Mouse (Mus musculus): ENCODE results near the gene Wdhd1.
A peak's percentile ranks its signal among the peaks of the same experiment; 100 is the strongest.

Gene Wdhd1

DNA sequence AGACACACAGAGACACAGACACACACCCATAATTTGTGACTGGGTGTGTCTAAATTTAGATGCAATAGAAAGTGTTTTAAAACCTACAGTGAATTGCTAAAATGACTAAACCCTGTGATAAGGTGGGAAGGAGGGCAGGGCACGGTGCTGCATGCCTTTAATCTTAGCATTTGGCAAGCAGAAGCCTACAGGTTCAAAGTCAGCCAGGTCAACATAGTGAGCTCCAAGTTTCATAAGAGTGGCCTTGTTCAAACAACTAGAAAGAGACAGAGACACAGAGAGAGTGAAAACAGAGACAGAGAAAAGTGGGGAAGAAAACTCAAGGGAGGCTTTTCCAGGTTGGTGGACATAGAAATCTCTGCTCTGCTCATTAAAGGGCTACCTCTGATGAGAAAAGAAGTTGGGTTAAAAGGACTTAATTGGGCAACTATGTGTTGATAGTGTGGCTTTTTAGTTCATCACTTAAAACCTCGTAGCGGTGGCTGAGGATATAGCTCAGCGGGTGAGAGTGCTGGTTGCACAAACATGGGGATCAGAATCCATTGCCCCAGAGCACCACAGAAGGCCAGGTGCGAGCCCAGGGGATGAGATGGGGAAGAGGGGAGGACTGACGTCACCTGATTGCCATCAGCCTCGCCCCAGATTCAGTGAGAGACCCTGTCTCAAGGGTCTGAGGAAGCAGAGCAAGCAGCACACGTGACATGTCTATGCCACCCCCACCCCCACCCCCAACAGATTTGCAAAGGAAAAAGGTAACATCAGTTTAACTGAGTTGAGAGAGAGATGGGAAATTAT lies 56.2 kb downstream of the Wdhd1 start:
- DNase-seq: no peak

DNA sequence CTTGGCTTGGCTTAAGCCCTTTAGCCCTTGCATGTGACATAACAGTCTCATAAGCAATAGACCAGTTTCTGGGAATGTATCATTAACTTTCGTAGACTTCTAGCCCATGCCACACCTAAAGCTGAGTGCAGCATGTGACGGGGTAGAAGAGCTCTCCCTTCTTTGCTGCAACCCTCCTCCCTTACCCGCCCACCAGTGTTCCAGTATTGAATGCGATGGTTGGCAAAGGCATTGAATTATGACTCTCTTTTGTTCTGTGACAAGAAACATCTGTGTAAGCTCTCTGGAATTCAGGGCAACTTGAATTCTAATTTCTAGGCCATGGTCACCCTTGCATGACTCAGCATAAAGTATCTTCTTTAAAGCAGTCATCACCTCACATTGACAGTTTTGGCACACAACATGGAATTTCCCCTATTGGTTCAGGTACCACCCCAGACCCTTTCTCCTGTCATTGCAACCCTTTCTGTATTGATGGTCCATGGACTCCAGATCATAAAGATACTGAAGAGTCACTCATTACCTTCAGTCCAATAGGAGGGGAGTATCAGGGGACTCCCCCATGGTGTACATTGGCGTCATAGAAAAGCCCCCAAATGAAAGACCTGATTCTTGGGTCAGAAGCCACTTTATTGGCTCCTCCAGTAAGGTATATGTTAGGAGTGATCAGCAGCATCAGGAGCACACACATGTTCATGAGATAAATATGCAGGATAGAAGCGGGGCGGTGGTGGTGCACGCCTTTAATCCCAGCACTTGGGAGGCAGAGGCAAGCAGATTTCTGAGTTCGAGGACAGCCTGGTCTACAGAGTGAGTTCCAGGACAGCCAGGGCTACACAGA lies 57.7 kb downstream of the Wdhd1 start:
- peak; percentile 22 for DNase-seq

DNA sequence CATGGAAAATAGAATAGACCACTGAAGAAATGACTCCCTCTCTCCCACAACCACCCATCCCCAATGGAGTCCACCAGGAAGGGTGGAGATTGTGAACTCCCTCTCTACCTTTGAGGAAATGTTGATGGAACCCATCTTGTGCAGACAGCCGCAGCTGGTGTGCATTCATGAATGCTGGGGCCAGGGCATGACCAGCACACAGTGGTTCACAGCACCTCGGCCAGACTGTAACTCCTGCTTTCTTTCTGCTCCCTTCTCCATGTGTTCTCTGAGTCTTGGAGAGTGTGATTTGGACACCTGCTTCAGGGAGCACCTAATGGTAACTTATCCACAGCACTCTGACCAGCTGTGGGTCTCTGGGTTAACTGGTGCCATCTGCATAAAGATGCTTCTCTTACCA lies 60.1 kb downstream of the Wdhd1 start:
- DNase-seq: no peak

DNA sequence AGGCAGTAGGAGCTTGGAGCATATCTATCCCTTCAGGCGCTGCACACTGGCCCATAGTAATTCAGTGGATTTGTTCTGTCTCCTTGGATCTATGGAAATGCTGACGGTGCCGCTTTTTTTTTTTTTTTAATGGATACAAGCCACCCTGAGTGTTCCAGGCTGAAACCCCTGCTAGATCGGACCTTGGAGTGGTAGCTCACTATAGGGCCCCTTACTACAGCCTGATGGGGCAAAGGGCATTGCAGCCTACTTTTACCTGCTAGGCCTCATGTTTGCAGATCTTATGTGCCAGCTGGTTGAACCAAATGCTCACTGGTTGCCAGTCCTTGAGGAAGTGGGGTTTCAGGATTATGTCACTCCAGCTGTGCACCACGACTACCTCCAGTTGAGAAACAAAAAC lies 62.3 kb downstream of the Wdhd1 start:
- no peak for DNase-seq

DNA sequence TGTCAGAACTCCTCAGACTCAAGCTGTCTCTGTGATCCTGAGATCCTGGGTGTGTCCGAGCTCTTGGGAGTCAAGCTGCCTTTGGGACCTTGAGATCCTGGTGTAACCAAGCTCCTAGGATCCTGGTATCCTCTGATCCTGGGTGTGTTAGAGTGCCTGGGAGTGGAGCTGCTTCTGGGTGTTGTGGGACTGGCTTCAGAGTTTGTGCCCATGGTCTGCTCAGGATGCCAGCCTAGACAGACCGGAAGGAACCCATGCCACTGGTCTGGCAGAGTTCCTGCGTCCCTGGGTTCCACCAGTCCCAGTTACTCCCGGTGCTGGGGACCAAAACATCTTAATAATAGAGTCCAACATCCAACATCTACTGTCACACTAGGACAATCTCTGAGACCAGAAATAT lies 63.4 kb downstream of the Wdhd1 start:
- no peak for DNase-seq

DNA sequence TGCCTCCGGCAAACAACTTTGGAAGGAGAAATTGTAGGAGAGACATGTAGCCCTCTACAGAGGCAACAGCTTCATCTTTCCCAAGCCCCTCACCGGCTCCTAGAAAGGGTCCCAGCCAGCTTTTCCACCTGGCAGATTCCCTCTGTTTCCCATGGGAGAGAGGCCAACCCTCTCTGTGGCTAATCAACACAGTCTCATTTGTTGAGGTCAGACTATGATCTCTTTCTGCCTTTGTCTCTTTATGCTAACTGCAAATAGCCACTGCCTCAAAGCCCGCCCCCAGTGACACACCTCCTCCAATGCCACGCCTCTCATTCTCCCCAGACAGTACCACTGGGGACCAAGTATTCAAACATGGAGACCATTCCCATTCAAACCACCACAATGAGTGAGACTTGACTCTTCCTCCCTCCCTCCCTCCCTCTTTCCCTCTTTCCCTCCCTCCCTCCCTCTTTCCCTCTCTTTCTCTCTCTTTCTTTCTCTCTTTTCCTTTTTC lies 66.9 kb downstream of the Wdhd1 start:
- no peak for DNase-seq

DNA sequence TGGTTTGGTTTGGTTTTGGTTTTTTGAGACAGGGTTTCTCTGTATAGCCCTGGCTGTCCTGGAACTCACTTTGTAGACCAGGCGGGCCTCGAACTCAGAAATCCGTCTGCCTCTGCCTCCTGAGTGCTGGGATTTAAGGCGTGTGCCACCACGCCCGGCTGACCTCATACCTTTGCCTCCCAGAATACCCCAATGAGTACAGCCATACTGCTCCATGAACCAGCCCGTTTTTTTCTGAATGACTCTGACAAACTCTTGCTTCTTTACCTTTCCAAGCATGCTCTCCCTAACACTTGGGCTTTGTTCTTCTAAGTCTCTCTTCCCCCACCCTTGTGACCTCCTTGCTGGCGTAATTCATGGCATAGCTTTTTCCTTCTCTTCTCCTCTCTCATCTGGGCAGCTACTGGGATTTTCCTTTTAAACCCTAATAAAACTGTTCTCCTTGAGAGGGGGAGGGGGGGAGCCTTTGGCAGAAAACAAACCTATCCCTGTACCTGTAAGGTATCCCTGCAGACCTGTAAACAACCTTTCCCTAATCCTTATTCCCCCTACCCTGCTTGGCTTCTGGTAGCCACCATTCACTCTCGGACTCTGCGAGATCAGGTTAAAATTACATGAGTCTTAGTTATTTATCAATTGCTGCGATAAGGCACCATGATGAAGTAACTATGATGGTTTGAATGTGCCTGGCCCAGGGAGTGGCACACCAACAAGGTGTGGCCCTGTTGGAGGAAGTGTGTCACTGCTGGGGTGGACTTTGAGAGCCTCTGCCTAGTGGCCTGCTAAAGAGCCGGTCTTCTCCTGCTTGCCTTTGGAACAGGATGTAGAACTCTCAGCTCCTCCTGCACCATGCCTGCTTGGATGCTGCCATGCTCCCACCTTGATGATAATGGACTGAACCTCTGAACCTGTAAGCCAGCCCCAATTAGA lies 67.8 kb downstream of the Wdhd1 start:
- DNase-seq: no peak

DNA sequence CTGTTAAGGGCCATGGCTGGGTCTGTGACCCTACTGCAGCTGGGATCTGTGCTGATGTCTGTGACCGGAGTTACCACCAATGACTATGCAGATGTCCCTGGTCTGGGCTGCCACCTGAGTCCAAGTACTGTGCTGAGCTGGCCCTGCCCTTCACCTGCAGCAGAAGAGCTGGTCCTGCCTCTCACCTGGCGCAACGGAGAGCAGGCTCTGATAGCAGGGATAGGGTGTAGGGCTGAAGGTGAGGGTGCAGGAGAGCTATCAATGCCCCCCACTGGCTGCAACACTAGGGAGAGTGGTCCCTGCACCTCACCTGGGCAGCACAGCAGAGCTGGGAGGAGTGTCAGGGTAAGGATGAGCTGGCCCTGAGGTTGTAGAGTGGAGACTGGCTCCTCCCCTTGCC lies 70.1 kb downstream of the Wdhd1 start:
- DNase-seq: no peak

DNA sequence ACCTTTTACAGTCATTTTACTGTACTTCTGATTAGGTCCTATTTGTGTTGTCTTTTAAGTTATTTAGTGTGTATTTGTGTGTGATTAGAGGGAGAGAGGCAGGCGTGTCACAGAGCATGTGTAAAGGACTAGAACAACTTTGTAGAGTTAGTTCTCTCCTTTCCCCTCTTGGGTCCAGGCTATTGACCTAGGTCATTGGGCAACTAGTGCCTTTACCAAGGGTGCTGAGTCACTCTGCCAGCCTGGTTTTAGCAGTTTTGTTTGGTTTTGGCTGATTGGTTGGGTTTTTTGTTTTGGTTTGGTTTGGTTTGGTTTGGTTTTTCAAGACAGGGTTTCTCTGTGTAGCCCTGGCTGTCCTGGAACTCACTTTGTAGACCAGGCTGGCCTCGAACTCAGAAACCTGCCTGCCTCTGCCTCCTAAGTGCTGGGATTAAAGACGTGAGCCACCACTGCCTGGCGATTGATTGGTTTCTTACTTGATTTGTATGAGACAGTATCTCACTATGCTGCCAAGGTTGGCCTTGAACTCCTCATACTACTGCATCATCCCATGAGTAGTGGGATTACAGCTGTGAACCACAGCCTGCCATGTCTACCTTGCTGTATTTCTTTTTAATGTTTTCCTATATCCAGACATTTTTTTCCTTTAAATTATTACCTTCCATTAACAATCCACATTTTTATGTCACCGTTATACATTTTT lies 71.2 kb downstream of the Wdhd1 start:
- DNase-seq: no peak

DNA sequence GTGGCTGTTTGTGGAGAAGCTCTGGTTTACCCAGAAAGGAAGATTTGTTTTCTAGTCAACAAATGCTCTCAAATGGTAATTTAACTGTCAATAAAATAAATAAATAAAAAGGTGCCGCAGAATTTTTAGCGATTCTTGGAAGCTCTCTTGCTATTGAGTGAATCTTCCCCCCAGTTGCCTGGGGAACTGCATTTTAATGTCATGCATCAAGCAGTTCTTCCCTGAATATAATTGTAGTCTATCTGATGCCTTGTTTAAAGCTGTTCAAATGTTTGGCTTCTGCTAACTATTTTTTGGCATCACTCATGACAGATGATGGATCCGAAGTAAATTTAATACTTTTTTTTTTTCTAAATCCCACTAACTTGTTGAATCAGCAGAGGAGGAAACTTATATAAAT lies 79.3 kb downstream of the Wdhd1 start:
- no peak for DNase-seq

DNA sequence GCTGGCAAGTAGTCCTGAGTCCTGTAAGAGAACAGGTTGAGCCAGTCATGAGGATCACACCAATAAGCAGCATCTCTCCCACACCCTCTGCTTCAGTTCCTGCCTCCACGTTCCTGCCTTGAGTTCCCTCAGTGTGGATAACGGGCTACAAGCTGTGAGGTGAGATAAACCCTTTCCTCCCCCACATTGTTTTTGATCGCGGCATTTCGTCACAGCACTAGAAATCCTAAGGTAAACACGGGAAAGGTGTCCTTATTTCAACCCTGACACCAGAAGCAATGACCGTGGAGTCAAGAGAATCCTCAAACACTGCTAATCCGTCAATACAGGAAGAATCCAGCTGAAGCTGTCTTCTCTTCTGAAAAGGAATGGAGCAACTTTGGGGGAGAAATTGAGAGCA lies 79.9 kb downstream of the Wdhd1 start:
- no peak for DNase-seq

DNA sequence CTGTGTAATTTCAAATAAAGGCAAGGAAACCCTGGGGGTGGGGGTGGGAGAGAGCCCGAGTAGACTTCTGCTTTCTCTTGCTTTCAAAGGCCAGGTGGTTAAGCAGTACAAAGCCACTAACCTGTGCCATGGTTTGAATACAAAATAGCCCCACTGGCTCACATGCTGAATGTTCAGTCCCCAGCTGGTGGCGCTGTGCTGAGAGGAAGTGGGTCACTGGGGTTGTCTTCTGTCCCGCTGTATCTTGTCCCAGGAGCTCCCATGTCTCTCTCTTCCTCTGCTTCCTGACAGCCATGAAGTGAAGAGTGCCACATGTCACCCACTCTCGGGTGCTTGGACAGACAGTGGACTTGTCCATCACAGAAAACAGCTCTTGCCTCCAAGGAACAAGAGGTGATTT lies 82.6 kb downstream of the Wdhd1 start:
- DNase-seq: no peak

DNA sequence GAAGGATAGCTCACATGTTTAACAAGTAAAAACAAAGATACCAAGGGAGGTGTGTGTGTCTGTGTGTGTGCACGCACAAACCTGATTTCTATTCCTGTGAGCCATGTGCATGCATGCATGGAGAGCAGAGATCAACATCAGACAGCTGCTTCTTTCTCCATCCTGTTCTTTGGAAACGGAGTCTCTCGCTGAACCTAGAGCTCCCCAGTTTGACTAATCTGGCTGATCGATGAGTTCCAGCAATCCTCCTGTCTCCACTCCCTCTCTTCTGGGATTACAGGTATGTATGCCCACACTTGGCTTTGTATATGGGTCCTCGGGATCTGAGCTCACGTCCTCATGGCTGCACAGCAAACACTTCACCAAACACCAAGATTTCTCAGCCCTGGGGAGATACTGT lies 83.2 kb downstream of the Wdhd1 start:
- DNase-seq: no peak

DNA sequence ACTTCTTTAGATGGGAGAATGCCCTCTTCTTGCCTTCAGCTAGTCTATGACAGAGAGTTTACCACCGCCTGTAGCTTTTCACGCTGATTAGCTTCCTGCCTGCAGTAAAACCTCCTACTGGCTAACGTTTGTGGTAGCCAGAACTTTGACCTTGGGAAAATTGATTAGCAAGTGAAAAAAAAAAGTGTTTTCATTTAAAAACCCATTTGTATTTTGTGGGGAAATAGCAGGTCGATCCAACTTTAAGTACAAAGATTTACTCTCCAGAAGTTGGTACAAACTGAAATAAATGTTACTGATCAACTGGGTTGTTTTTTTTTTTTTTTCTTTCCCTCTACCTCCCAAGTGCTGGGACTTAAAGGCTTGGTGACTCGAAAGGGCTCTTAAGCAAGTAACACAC lies 84.8 kb downstream of the Wdhd1 start:
- no peak for DNase-seq
